Mouse (Mus musculus) right cerebral cortex, postnatal 36 days (tissue): ENCODE measurements at regions not wholly inside any gene's neighbourhood (a gene's known extent, or its start where the extent isn't known, plus 50 kb on each side); places are given as distances from the start of the nearest gene placed in this dataset.
"Not testable (repeated sequence)": the region's sequence is repeated elsewhere in the genome, so short reads cannot be mapped to it uniquely, and the experiment has no call there.

Experiments
- DNase-seq, 2 experiments: peaks; one replicate each; pipeline ENCODE4 v3.0.0; 2022; ENCODE audit warnings: low spot score in 2 of 2, mixed read lengths in 1 of 2

GRCm38 (mm10) chr17:4024384-4024783, 328.3 kb upstream of the Nox3 start:
- no peak for DNase-seq

- DNase-seq, result no peak
Measured at GRCm38 (mm10) chr17:4029202-4029601, 333.1 kb upstream of the Nox3 start.

- no peak for DNase-seq
Measured at GRCm38 (mm10) chr17:4034816-4035360, 338.8 kb upstream of the Nox3 start.

DNA sequence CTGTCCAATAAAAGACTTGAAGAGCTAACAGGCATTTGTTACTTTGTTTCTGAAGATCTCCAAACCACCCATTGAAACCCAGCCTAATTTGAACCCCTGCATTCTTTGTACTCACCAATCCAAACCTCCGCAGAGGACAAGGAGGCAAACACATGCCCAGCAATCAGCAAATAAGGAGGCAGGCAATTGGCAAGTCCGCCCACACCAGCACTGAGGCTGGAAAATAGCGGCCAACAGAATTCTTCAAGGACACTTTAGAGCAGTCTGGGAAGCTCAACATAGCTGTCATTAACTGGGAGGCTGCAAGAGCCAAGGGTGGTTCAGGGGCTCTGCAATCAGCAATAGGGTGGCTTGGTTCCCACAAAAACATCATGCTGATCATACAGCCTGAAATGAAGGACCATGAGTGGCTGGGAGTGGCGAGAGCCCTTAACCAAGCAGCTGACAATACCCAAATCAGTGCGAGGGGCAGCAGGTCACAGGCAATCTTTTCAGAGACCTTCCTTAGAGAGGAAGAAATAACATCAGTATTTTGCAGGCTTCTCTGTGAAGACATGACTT, 344.1 kb upstream of the Nox3 start:
- DNase-seq, result peak in 1 of 2 experiments; percentile 5

- DNase-seq, result not testable (repeated sequence)
Measured at GRCm38 (mm10) chr17:4060186-4060585, 364.1 kb upstream of the Nox3 start.

- DNase-seq, result peak in 1 of 2 experiments; percentile 30
Measured at GRCm38 (mm10) chr17:4073381-4073780, 377.3 kb upstream of the Nox3 start.

DNA sequence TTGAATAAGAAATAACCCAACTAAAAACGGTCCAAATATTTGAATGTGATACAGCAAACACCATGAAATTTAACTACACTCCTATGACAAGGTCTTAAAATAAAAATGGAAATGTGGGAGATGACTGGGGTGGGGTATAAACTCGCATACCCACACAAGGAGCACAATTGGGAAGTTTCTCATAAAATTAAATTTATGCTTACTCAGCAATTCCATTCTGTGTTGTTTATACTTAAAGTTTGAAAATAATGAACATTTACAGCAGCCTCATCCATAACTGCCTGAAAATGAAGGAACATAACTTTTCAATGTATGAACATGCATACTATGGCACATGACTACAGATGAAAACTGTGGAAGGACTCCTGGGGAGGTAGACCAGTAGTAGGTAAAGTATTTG, 384.5 kb upstream of the Nox3 start:
- no peak for DNase-seq

- no peak for DNase-seq
Measured at GRCm38 (mm10) chr17:4094621-4095020, 398.6 kb upstream of the Nox3 start.

GRCm38 (mm10) chr17:4103321-4103720, 407.3 kb upstream of the Nox3 start:
- no peak for DNase-seq

- no peak for DNase-seq
Measured at GRCm38 (mm10) chr17:4109263-4109662, 413.2 kb upstream of the Nox3 start.

GRCm38 (mm10) chr17:4113021-4113420, 417.0 kb upstream of the Nox3 start:
- no peak for DNase-seq

GRCm38 (mm10) chr17:4116476-4116875, 420.4 kb upstream of the Nox3 start:
- DNase-seq, result no peak

- DNase-seq, result no peak
Measured at GRCm38 (mm10) chr17:4133678-4134077, 437.6 kb upstream of the Nox3 start.

- no peak for DNase-seq
Measured at GRCm38 (mm10) chr17:4163502-4163901, 467.4 kb upstream of the Nox3 start.

DNA sequence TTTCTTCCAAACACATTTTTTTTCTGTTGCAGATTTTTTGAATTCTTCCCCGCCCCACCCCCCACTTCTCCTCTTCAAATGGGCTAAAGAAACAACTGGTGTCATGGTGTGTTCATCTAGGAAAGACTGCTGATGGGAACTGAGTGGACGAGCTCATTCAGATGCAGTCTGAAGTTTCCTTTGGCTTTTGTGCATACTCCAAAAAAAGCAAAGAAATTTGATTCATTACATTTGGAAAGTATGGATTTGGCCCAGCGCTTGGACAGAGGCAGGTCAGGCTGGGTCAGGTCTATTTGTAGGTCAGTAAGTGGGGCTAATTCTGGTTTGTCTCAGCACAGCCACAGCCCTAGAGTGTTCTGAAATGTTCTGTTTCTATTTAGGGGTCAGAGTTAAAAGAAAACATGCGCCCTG, 477.9 kb upstream of the Nox3 start:
- no peak for DNase-seq

GRCm38 (mm10) chr17:4175006-4175405, 478.9 kb upstream of the Nox3 start:
- DNase-seq, result no peak

- no peak for DNase-seq
Measured at GRCm38 (mm10) chr17:4176524-4176923, 480.5 kb upstream of the Nox3 start.

- DNase-seq, result no peak
Measured at GRCm38 (mm10) chr17:4177485-4178150, 481.6 kb upstream of the Nox3 start.

GRCm38 (mm10) chr17:4179271-4179670, 483.2 kb upstream of the Nox3 start:
- DNase-seq, result no peak

DNA sequence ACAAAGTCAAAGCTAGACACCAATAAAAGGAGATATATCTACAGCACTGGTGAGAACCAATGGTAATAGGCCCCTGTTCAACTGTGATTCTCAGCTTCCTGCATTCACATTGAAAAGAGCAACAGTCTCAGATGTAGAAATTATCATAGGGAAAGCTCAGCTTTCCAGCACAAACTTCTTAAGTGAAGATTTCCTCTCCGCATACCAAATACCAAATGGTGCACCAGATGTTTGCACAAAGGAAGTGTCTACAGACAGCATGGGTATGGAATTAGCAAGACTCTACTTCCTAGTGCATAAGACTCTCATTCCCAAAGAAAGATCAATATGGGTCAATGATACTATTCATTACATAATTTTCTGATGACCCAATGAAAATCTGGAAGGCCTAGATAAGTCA, 486.0 kb upstream of the Nox3 start:
- no peak for DNase-seq

GRCm38 (mm10) chr17:4186802-4187201, 490.7 kb upstream of the Nox3 start:
- DNase-seq, result no peak

DNA sequence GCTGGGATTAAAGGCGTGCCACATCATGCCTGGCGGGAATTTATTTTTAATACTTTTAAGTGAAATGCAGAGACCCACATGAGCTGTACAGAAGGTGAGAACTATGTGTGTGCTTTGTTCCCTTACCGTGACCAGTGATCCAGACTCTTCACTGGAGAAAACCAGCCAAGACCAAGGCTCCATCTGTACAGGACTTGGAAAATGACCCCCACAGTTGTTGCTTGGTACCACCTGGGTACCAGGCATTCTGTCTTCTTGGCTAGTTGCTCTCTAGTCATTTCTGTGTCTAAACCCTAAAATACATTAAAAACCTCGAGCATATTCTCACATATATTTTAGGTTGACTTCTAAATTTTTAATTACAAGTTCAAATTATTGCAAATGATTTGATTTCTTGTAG, 491.5 kb upstream of the Nox3 start:
- no peak for DNase-seq

GRCm38 (mm10) chr17:4196793-4197448, 500.9 kb upstream of the Nox3 start:
- DNase-seq, result no peak
